Mouse (Mus musculus): ENCODE results near the gene Mfap1a. TPM values are rescaled to one million over a fixed set of nuclear protein-coding genes. Genes with fewer than 3 reads are reported as not detected.
"Not testable (repeated sequence)": the region's sequence is repeated elsewhere in the genome, so short reads cannot be mapped to it uniquely, and the experiment has no call there.

Gene Mfap1a
- total RNA-seq, 1 experiment from 2014 or later, result 92.3 TPM

GRCm38 (mm10) chr2:121480498-121480897 lies 26.0 kb downstream of the Mfap1a start:
- ATAC-seq (ENCODE audit: extremely low read depth, insufficient number of reproducible peaks, low FRiP score, poor library complexity, severe bottlenecking), result peak; percentile 73; the same call in 1 of the 2 replicates

- no peak for ATAC-seq (ENCODE audit: extremely low read depth, insufficient number of reproducible peaks, low FRiP score, poor library complexity, severe bottlenecking)
Measured at GRCm38 (mm10) chr2:121477491-121478266, 28.8 kb downstream of the Mfap1a start.

- ATAC-seq (ENCODE audit: extremely low read depth, insufficient number of reproducible peaks, low FRiP score, poor library complexity, severe bottlenecking), result not testable (repeated sequence)
Measured at GRCm38 (mm10) chr2:121475306-121475705, 31.2 kb downstream of the Mfap1a start.

GRCm38 (mm10) chr2:121474180-121474535 lies 32.3 kb downstream of the Mfap1a start:
- ATAC-seq (ENCODE audit: extremely low read depth, insufficient number of reproducible peaks, low FRiP score, poor library complexity, severe bottlenecking), result no peak

GRCm38 (mm10) chr2:121473301-121474179 lies 32.9 kb downstream of the Mfap1a start, which contains the start of gene Mfap1b:
Gene Mfap1b, minus strand, starts transcription at chr2:121474067.
- ATAC-seq (ENCODE audit: extremely low read depth, insufficient number of reproducible peaks, low FRiP score, poor library complexity, severe bottlenecking), result peak; percentile 97

- ATAC-seq (ENCODE audit: extremely low read depth, insufficient number of reproducible peaks, low FRiP score, poor library complexity, severe bottlenecking), result not testable (repeated sequence)
Measured at GRCm38 (mm10) chr2:121472783-121473182, 33.7 kb downstream of the Mfap1a start.

GRCm38 (mm10) chr2:121468982-121469381 lies 37.5 kb downstream of the Mfap1a start:
- peak; percentile 35; the same call in 1 of the 2 replicates for ATAC-seq (ENCODE audit: extremely low read depth, insufficient number of reproducible peaks, low FRiP score, poor library complexity, severe bottlenecking)

- no peak for ATAC-seq (ENCODE audit: extremely low read depth, insufficient number of reproducible peaks, low FRiP score, poor library complexity, severe bottlenecking)
Measured at GRCm38 (mm10) chr2:121460071-121460470, 46.4 kb downstream of the Mfap1a start.

- ATAC-seq (ENCODE audit: extremely low read depth, insufficient number of reproducible peaks, low FRiP score, poor library complexity, severe bottlenecking), result peak; percentile 98
Measured at GRCm38 (mm10) chr2:121456692-121457642, 49.5 kb downstream of the Mfap1a start, which contains the start of gene Serinc4. Gene Serinc4, minus strand, starts transcription at chr2:121456781.

- no peak for ATAC-seq (ENCODE audit: extremely low read depth, insufficient number of reproducible peaks, low FRiP score, poor library complexity, severe bottlenecking)
Measured at GRCm38 (mm10) chr2:121455534-121455933, 50.9 kb downstream of the Mfap1a start.

GRCm38 (mm10) chr2:121453917-121454316 lies 52.5 kb downstream of the Mfap1a start:
- ATAC-seq (ENCODE audit: extremely low read depth, insufficient number of reproducible peaks, low FRiP score, poor library complexity, severe bottlenecking), result no peak

GRCm38 (mm10) chr2:121452990-121453389 lies 53.5 kb downstream of the Mfap1a start, which contains the start of gene Hypk:
Gene Hypk, plus strand, starts transcription at chr2:121453290.
- no peak for ATAC-seq (ENCODE audit: extremely low read depth, insufficient number of reproducible peaks, low FRiP score, poor library complexity, severe bottlenecking)

- ATAC-seq (ENCODE audit: extremely low read depth, insufficient number of reproducible peaks, low FRiP score, poor library complexity, severe bottlenecking), result no peak
Measured at GRCm38 (mm10) chr2:121452361-121452760, 54.1 kb downstream of the Mfap1a start.

- no peak for ATAC-seq (ENCODE audit: extremely low read depth, insufficient number of reproducible peaks, low FRiP score, poor library complexity, severe bottlenecking)
Measured at GRCm38 (mm10) chr2:121450093-121450492, 56.4 kb downstream of the Mfap1a start.

- ATAC-seq (ENCODE audit: extremely low read depth, insufficient number of reproducible peaks, low FRiP score, poor library complexity, severe bottlenecking), result no peak
Measured at GRCm38 (mm10) chr2:121449545-121450011, 56.9 kb downstream of the Mfap1a start.

- ATAC-seq (ENCODE audit: extremely low read depth, insufficient number of reproducible peaks, low FRiP score, poor library complexity, severe bottlenecking), result peak; percentile 90
Measured at GRCm38 (mm10) chr2:121448739-121449535, 57.5 kb downstream of the Mfap1a start, which contains the start of gene Serf2. Gene Serf2, plus strand, starts transcription at chr2:121449195.

GRCm38 (mm10) chr2:121448136-121448535 lies 58.3 kb downstream of the Mfap1a start:
- ATAC-seq (ENCODE audit: extremely low read depth, insufficient number of reproducible peaks, low FRiP score, poor library complexity, severe bottlenecking), result no peak

GRCm38 (mm10) chr2:121447006-121447405 lies 59.5 kb downstream of the Mfap1a start:
- ATAC-seq (ENCODE audit: extremely low read depth, insufficient number of reproducible peaks, low FRiP score, poor library complexity, severe bottlenecking), result no peak
